Mouse (Mus musculus): ENCODE results near the gene Slc22a16.

DNA sequence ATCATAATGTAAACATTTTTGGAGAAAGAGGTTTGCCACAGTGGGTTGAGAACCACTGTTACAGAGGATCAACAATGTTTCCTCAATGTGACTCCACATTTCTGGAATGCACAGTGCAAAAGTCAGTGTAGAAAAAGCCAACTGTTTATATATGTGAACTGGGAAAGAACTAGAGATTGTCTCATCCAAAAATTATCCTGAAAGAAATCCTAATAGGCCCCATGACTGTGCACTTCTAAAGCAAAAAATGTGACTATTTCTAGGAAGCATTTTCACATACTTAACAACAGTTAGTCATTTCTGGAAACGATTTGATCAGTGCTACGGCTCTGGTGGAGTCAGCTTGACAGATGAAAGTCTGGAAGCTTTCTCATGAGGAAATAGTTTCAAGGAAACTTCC, 18.3 kb upstream of the Slc22a16 start:
- no peak for TF ChIP-seq CTCF (IDR thresholded peaks at IDR 0.05; ENCODE audit: borderline replicate concordance, insufficient read depth, low read length)
- no peak for TF ChIP-seq POLR2A (IDR thresholded peaks at IDR 0.05; ENCODE audit: low read depth, low read length)

All from embryonic fibroblast, embryonic 13.5 days (primary cell).